In the genomic region with DNA sequence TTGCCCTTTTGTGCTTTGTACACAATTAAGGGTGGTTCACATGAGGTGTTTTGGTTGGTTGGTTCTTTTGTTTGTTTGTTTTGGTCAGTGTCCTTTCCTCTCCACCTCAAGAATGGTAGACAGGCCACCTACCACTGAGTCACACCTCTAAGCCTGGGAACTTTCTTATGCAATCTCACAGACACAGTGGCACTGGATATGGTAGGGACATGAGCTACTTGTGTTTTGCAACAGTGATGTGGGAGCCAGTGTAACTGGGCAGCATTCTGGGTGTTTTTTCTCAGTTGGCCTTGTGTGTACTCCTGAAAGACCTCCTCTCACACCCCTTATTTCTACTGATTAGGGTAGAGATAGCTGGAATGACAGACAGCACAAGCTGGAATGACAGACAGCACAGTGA, we compare ENCODE assay signal across 18 mouse cellular contexts. TPM values are rescaled to one million over a fixed set of nuclear protein-coding genes. Genes with fewer than 3 reads are reported as not detected.
DNase-seq lines count a peak whose midpoint lies in the region; ATAC-seq and TF ChIP-seq lines count a peak whose summit lies in the region.
"Had no signal": no experiment of that assay in that cellular context is flagged by ENCODE, and none has a peak within 500 bp of the region (broad histone marks: within the 10 kb centered on the region; RNA-seq: fewer than 3 reads in every experiment).

No protein-coding gene starts in this region.

- TF ChIP-seq CTCF in kidney, adult 2 months (conservative IDR thresholded peaks at IDR 0.05; ENCODE audit: insufficient read depth, insufficient read length, low read depth, low read length): no peak
- TF ChIP-seq CTCF in testis, adult 2 months (IDR thresholded peaks at IDR 0.05; ENCODE audit: control insufficient read depth, insufficient read depth, insufficient replicate concordance, low read depth, low read length): no peak

- no peak overlapping the region for H3K27ac ChIP-seq in kidney, adult 2 months (ENCODE audit: insufficient read depth, low read depth, low read length)
- peak overlapping the region; percentile 7 for H3K27ac ChIP-seq in testis, adult 2 months (ENCODE audit: control insufficient read depth, insufficient read depth, low read depth, low read length)
- H3K27ac ChIP-seq in hindbrain, embryonic 11.5 days (ENCODE audit: low read depth, low read length): no peak overlapping the region
- H3K27ac ChIP-seq: embryonic facial prominence, embryonic 12.5 days; forebrain, embryonic 13.5 days; heart, adult 2 months; hindbrain, embryonic 10.5 days; hindbrain, embryonic 15.5 days had no signal

- H3K4me3 ChIP-seq in kidney, adult 2 months (ENCODE audit: insufficient read depth, low read depth, low read length): no peak overlapping the region
- no peak overlapping the region for H3K4me3 ChIP-seq in testis, adult 2 months (ENCODE audit: control insufficient read depth, low read depth, low read length)
- no peak overlapping the region for H3K4me3 ChIP-seq in hindbrain, embryonic 11.5 days (ENCODE audit: low read depth, low read length)
- H3K4me3 ChIP-seq: embryonic facial prominence, embryonic 12.5 days; forebrain, embryonic 13.5 days; heart, adult 2 months; heart, embryonic 12.5 days; hindbrain, embryonic 10.5 days; hindbrain, embryonic 15.5 days had no signal

- no peak for ATAC-seq in hindbrain, embryonic 11.5 days (ENCODE audit: low FRiP score)
- ATAC-seq: forebrain, embryonic 13.5 days; forebrain, postnatal 0 days; intestine, embryonic 16.5 days had no signal

- peak; percentile 10 for DNase-seq in kidney, adult 2 months
- no peak for DNase-seq in kidney, postnatal 10 days
- no peak for DNase-seq in testis, postnatal 10 days (ENCODE audit: low spot score)
- DNase-seq in fibroblast of lung, adult 2 months (ENCODE audit: low read depth): peak; percentile 27
- DNase-seq in frontal cortex, postnatal 10 days (ENCODE audit: low spot score in 2 of 2): no peak
- DNase-seq in hindbrain, embryonic 11.5 days (ENCODE audit: low spot score): no peak
- DNase-seq: cerebellum, adult 11-12 months; cerebellum, adult 9-10 months; cerebellum, postnatal 25 days; forebrain, postnatal 0 days; heart, adult 2 months had no signal

- peaks cover 1% of the 10 kb centered on the region; the same call in 1 of the 2 replicates for H3K4me1 ChIP-seq in kidney, adult 2 months (ENCODE audit: control insufficient read depth, insufficient read depth, low read length)
- peaks cover 18% of the 10 kb centered on the region for H3K4me1 ChIP-seq in testis, adult 2 months (ENCODE audit: control insufficient read depth, insufficient read depth, low read length)
- peaks cover under 1% of the 10 kb centered on the region; the same call in 1 of the 2 replicates for H3K4me1 ChIP-seq in hindbrain, embryonic 11.5 days (replicated peaks; ENCODE audit: control insufficient read depth, insufficient read depth, low read length)

- no peak overlapping the region for H3K9ac ChIP-seq in hindbrain, embryonic 11.5 days (ENCODE audit: low read depth, low read length)
- H3K9ac ChIP-seq: embryonic facial prominence, embryonic 12.5 days; forebrain, embryonic 13.5 days; forebrain, postnatal 0 days; heart, embryonic 12.5 days; hindbrain, embryonic 15.5 days had no signal

- no peak overlapping the region for H3K4me2 ChIP-seq in hindbrain, embryonic 11.5 days (replicated peaks; ENCODE audit: low read depth, low read length)
- H3K4me2 ChIP-seq: embryonic facial prominence, embryonic 12.5 days; forebrain, embryonic 13.5 days; heart, embryonic 12.5 days; hindbrain, embryonic 15.5 days had no signal

- TF ChIP-seq POLR2A in kidney, adult 2 months (IDR thresholded peaks at IDR 0.05; ENCODE audit: low read depth, low read length): no peak
- TF ChIP-seq POLR2A in testis, adult 2 months (IDR thresholded peaks at IDR 0.05; ENCODE audit: control insufficient read depth, low read depth, low read length): no peak

- no peaks in the 10 kb centered on the region for H3K27me3 ChIP-seq in kidney, adult 2 months (replicated peaks; ENCODE audit: control insufficient read depth, insufficient read depth, low read length)
- no peaks in the 10 kb centered on the region for H3K27me3 ChIP-seq in testis, adult 2 months (ENCODE audit: control insufficient read depth, insufficient read depth, low read length)
- H3K27me3 ChIP-seq in hindbrain, embryonic 11.5 days (ENCODE audit: control insufficient read depth, insufficient read depth, low read length): no peaks in the 10 kb centered on the region
- H3K27me3 ChIP-seq: embryonic facial prominence, embryonic 12.5 days; forebrain, embryonic 13.5 days; hindbrain, embryonic 15.5 days had no signal

- H3K9me3 ChIP-seq in hindbrain, embryonic 11.5 days (ENCODE audit: control insufficient read depth, low read length): no peaks in the 10 kb centered on the region
- H3K9me3 ChIP-seq: embryonic facial prominence, embryonic 12.5 days; forebrain, embryonic 13.5 days; heart, embryonic 12.5 days; hindbrain, embryonic 10.5 days; hindbrain, embryonic 15.5 days had no signal

- no peaks in the 10 kb centered on the region for H3K36me3 ChIP-seq in kidney, adult 2 months (ENCODE audit: control insufficient read depth, insufficient read depth, low read length)
- H3K36me3 ChIP-seq in testis, adult 2 months (ENCODE audit: control insufficient read depth, insufficient read depth, low read length): no peaks in the 10 kb centered on the region
- no peaks in the 10 kb centered on the region for H3K36me3 ChIP-seq in hindbrain, embryonic 11.5 days (ENCODE audit: control insufficient read depth, insufficient read depth, low read length)
- H3K36me3 ChIP-seq: embryonic facial prominence, embryonic 12.5 days; heart, embryonic 12.5 days; hindbrain, embryonic 10.5 days; hindbrain, embryonic 15.5 days had no signal

RNA-seq across cellular contexts. Expression of gene Gpt2, which starts 3.7 kb away (rescaled TPM):
- polyA plus RNA-seq in kidney, adult 2 months (2012; rRNA removed): 51.5 and 55.9 TPM in 2 replicates
- 12.7 and 15.6 TPM in 2 replicates for polyA plus RNA-seq in testis, adult 2 months (2012; rRNA removed)
- 35.4 and 37.1 TPM in 2 replicates for polyA plus RNA-seq in hindbrain, embryonic 11.5 days (2014; fragmentation: Nextera tagmentation; extraction: Ambion mirVana)

RNA-seq across cellular contexts. Expression of gene 4921524J17Rik, which starts 56.0 kb away (rescaled TPM):
- 4.2 and 6.9 TPM in 2 replicates for polyA plus RNA-seq in kidney, adult 2 months (2012; rRNA removed)
- 10.3 and 12.4 TPM in 2 replicates for polyA plus RNA-seq in testis, adult 2 months (2012; rRNA removed)
- polyA plus RNA-seq in hindbrain, embryonic 11.5 days (2014; fragmentation: Nextera tagmentation; extraction: Ambion mirVana): 48.3 and 50.2 TPM in 2 replicates

Comparison
In these comparisons a context has a peak if more than half of its experiments do, and no peak if none do; other contexts are left out.
1. DNase-seq: peak in kidney, adult 2 months (single experiment) and fibroblast of lung, adult 2 months (single experiment); none in kidney, postnatal 10 days (single experiment), testis, postnatal 10 days (single experiment), frontal cortex, postnatal 10 days (0 of 2) and hindbrain, embryonic 11.5 days (single experiment).